Mouse (Mus musculus): ENCODE data around the gene Gm13279. TPM values are rescaled to one million over a fixed set of nuclear protein-coding genes. Genes with fewer than 3 reads are reported as not detected.
A peak's percentile ranks its signal among the peaks of the same experiment; 100 is the strongest.
"Not testable (repeated sequence)": the region's sequence is repeated elsewhere in the genome, so short reads cannot be mapped to it uniquely, and the experiment has no call there.

Gene Gm13279
- polyA plus RNA-seq, 2 experiments from 2014 or later, result not detected

GRCm38 (mm10) chr4:88799365-88799764, 2.2 kb downstream of the Gm13279 start, which contains the start of gene Gm13285:
TSS of gene Gm13285 (plus strand) at chr4:88799665.
- ATAC-seq, result not testable (repeated sequence)

- not testable (repeated sequence) for ATAC-seq
These were observed 5.8 kb downstream of the Gm13279 start, which contains the start of gene Gm13287 for GRCm38 (mm10) chr4:88802954-88803353. TSS of gene Gm13287 (plus strand) at chr4:88803254.

GRCm38 (mm10) chr4:88805231-88805630, 8.0 kb downstream of the Gm13279 start, which contains the start of gene Gm13288:
TSS of gene Gm13288 (plus strand) at chr4:88805531.
- not testable (repeated sequence) for ATAC-seq

GRCm38 (mm10) chr4:88805761-88806160, 8.6 kb downstream of the Gm13279 start:
- not testable (repeated sequence) for ATAC-seq

- no peak for ATAC-seq
These were observed 18.7 kb downstream of the Gm13279 start, which contains the start of gene Ifna7 for GRCm38 (mm10) chr4:88815928-88816327. TSS of gene Ifna7 (plus strand) at chr4:88816228.

GRCm38 (mm10) chr4:88819659-88820058, 22.5 kb downstream of the Gm13279 start, which contains the start of gene Ifna11:
TSS of gene Ifna11 (plus strand) at chr4:88819959.
- ATAC-seq, result no peak

- ATAC-seq, result no peak
These were observed 25.8 kb downstream of the Gm13279 start for GRCm38 (mm10) chr4:88822995-88823394.

GRCm38 (mm10) chr4:88827116-88827515, 29.9 kb downstream of the Gm13279 start, which contains the start of gene Ifna6:
TSS of gene Ifna6 (plus strand) at chr4:88827416.
- ATAC-seq, result not testable (repeated sequence)

- peak; percentile 46 for ATAC-seq
These were observed 33.3 kb downstream of the Gm13279 start for GRCm38 (mm10) chr4:88830523-88830922.

GRCm38 (mm10) chr4:88835225-88835624, 38.0 kb downstream of the Gm13279 start, which contains the start of gene Ifna5:
TSS of gene Ifna5 (plus strand) at chr4:88835525.
- not testable (repeated sequence) for ATAC-seq

- ATAC-seq, result no peak
These were observed 41.6 kb downstream of the Gm13279 start for GRCm38 (mm10) chr4:88838828-88839227.

- ATAC-seq, result no peak
These were observed 42.9 kb downstream of the Gm13279 start for GRCm38 (mm10) chr4:88840058-88840457.

GRCm38 (mm10) chr4:88841438-88841911, 44.3 kb downstream of the Gm13279 start, which contains the start of gene Ifna4:
TSS of gene Ifna4 (plus strand) at chr4:88841861.
- ATAC-seq, result no peak

GRCm38 (mm10) chr4:88845334-88845733, 48.1 kb downstream of the Gm13279 start:
- no peak for ATAC-seq

Other genes starting within 250 kb of the Gm13279 start
- gene Ifna15, start 239.2 kb upstream of the Gm13279 start, polyA plus RNA-seq (2017; shearing (Covaris generic)), result not detected
- not detected for gene Ifna14, start 225.6 kb upstream of the Gm13279 start, polyA plus RNA-seq (2017; shearing (Covaris generic))
- not detected for gene Ifna9, start 205.0 kb upstream of the Gm13279 start, polyA plus RNA-seq (2017; shearing (Covaris generic))
- not detected for gene Ifna12, start 194.0 kb upstream of the Gm13279 start, polyA plus RNA-seq (2017; shearing (Covaris generic))
- gene C87499, start 163.0 kb upstream of the Gm13279 start, polyA plus RNA-seq (2017; shearing (Covaris generic)), result not detected
- gene Ifna13, start 152.9 kb upstream of the Gm13279 start, polyA plus RNA-seq (2017; shearing (Covaris generic)), result not detected
- not detected for gene Ifna16, start 120.5 kb upstream of the Gm13279 start, polyA plus RNA-seq (2017; shearing (Covaris generic))
- gene Ifna2, start 113.5 kb upstream of the Gm13279 start, polyA plus RNA-seq (2017; shearing (Covaris generic)), result not detected
- gene Ifnab, start 106.0 kb upstream of the Gm13279 start, polyA plus RNA-seq (2017; shearing (Covaris generic)), result not detected
- not detected for gene Gm26566, start 75.6 kb upstream of the Gm13279 start, polyA plus RNA-seq (2017; shearing (Covaris generic))
- 10 to 100 TPM; 31.9 to 33.2 TPM for gene Klhl9, start 74.9 kb upstream of the Gm13279 start, polyA plus RNA-seq (2017; shearing (Covaris generic))
- not detected for gene Gm13271, start 42.5 kb upstream of the Gm13279 start, polyA plus RNA-seq (2017; shearing (Covaris generic))
- gene Gm13283, start 37.3 kb upstream of the Gm13279 start, polyA plus RNA-seq (2017; shearing (Covaris generic)), result under 1 TPM in 1 of 2 experiments, not detected in 1; 0.37 TPM
- not detected for gene Gm13290, start 23.6 kb upstream of the Gm13279 start, polyA plus RNA-seq (2017; shearing (Covaris generic))
- not detected for gene Gm13289, start 20.5 kb upstream of the Gm13279 start, polyA plus RNA-seq (2017; shearing (Covaris generic))
- gene Gm13272, start 17.5 kb upstream of the Gm13279 start, polyA plus RNA-seq (2017; shearing (Covaris generic)), result not detected
- not detected for gene Ifnz, start 15.3 kb upstream of the Gm13279 start, polyA plus RNA-seq (2017; shearing (Covaris generic))
- not detected for gene Gm13276, start 11.7 kb upstream of the Gm13279 start, polyA plus RNA-seq (2017; shearing (Covaris generic))
- not detected for gene Gm13277, start 8.8 kb upstream of the Gm13279 start, polyA plus RNA-seq (2017; shearing (Covaris generic))
- not detected for gene Gm13278, start 5.8 kb upstream of the Gm13279 start, polyA plus RNA-seq (2017; shearing (Covaris generic))
- gene Gm13275, start 2.9 kb upstream of the Gm13279 start, polyA plus RNA-seq (2017; shearing (Covaris generic)), result not detected
- gene Gm13285, start 2.3 kb downstream of the Gm13279 start, polyA plus RNA-seq (2017; shearing (Covaris generic)), result under 1 TPM in 1 of 2 experiments, not detected in 1; 0.38 TPM
- gene Gm13287, start 5.9 kb downstream of the Gm13279 start, polyA plus RNA-seq (2017; shearing (Covaris generic)), result not detected
- gene Gm13288, start 8.1 kb downstream of the Gm13279 start, polyA plus RNA-seq (2017; shearing (Covaris generic)), result not detected
- not detected for gene Ifna7, start 18.8 kb downstream of the Gm13279 start, polyA plus RNA-seq (2017; shearing (Covaris generic))
- gene Ifna11, start 22.6 kb downstream of the Gm13279 start, polyA plus RNA-seq (2017; shearing (Covaris generic)), result not detected
- gene Ifna6, start 30.0 kb downstream of the Gm13279 start, polyA plus RNA-seq (2017; shearing (Covaris generic)), result not detected
- gene Ifna5, start 38.1 kb downstream of the Gm13279 start, polyA plus RNA-seq (2017; shearing (Covaris generic)), result not detected
- not detected for gene Ifna4, start 44.5 kb downstream of the Gm13279 start, polyA plus RNA-seq (2017; shearing (Covaris generic))
- gene Ifna1, start 52.7 kb downstream of the Gm13279 start, polyA plus RNA-seq (2017; shearing (Covaris generic)), result not detected
- gene Ifne, start 82.8 kb downstream of the Gm13279 start, polyA plus RNA-seq (2017; shearing (Covaris generic)), result not detected

Measured in activated CD4-positive, CD25-positive, alpha-beta regulatory T cell, adult 4 months (primary cell).